7 mouse cellular contexts compared by ENCODE assay signal in the genomic region with DNA sequence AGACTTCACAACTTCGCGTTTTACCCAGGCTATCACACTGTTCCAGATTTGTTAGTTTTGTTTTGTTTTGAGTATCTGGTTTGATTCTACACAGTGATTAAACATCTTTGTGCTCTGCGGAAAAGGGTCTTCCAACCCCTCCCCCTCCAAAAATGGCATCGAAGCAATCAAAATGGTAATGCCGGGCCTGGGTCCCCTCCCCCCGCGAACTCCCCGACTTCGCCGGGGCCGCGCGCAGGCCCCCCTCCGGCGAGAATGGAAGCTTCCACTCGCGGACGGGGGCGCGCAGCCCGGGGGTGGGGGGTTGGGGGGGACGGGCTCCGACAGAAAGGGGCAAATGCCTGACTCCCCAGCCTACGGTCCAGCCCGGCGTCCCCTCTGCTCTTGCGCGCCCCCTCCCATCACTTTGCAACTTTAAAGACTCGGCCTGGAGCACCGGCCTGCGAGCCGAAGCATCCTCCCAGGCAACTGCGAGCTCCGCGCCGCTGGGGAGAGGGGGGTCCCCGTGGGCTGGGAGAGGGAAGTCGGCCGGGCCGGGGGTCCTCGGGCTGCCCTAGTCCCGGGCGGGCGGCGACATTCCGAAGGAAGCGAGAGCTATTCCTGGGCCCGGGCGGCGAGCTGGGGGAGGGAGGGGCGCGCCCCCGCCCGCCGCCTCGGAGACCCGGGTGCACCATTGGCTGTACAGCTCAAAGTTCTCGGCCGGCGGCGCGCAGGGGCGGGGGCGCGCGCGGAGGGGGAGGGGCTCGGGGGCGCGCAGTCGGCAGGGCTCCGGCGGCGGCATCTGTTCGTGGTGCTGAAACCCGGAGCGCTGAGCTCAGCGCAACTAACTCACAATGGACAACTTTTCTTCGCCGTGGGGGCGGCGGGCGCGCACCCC. TPM values are rescaled to one million over a fixed set of nuclear protein-coding genes. Genes with fewer than 3 reads are reported as not detected.
DNase-seq lines count a peak whose midpoint lies in the region; ATAC-seq and TF ChIP-seq lines count a peak whose summit lies in the region.

No protein-coding gene starts in this region.

- ATAC-seq in embryonic facial prominence, embryonic 11.5 days (replicated peaks; ENCODE audit: insufficient number of reproducible peaks, low FRiP score, low TSS enrichment, low read depth), result peak; percentile 75
- ATAC-seq in limb, embryonic 14.5 days (ENCODE audit: low FRiP score, low read depth), result peak; percentile 66
- peak; percentile 52 for ATAC-seq in midbrain, embryonic 16.5 days
- ATAC-seq in stomach, embryonic 16.5 days (ENCODE audit: insufficient read depth, low FRiP score), result peak; percentile 54; the same call in 1 of the 2 replicates

- H3K9me3 ChIP-seq in embryonic facial prominence, embryonic 11.5 days (replicated peaks; ENCODE audit: control insufficient read depth, low read length), result no peaks in the 10 kb centered on the region
- H3K9me3 ChIP-seq in limb, embryonic 14.5 days (ENCODE audit: control insufficient read depth, low read length), result no peaks in the 10 kb centered on the region
- H3K9me3 ChIP-seq in midbrain, embryonic 16.5 days (replicated peaks; ENCODE audit: control insufficient read depth, low read length, poor library complexity, severe bottlenecking), result no peaks in the 10 kb centered on the region
- no peaks in the 10 kb centered on the region for H3K9me3 ChIP-seq in stomach, embryonic 16.5 days (replicated peaks; ENCODE audit: control insufficient read depth, low read length)

- H3K4me3 ChIP-seq in bone marrow macrophage, adult 2 months (ENCODE audit: insufficient read depth, low read length), result peak overlapping the region; percentile 97
- H3K4me3 ChIP-seq in embryonic facial prominence, embryonic 11.5 days (ENCODE audit: low read depth, low read length), result peak overlapping the region; percentile 69
- peak overlapping the region; percentile 71 for H3K4me3 ChIP-seq in heart, adult 2 months
- peak overlapping the region; percentile 54 for H3K4me3 ChIP-seq in kidney, adult 2 months (ENCODE audit: insufficient read depth, low read depth, low read length)
- H3K4me3 ChIP-seq in limb, embryonic 14.5 days (replicated peaks; ENCODE audit: low read length), result peak overlapping the region; percentile 69
- peak overlapping the region; percentile 70 for H3K4me3 ChIP-seq in midbrain, embryonic 16.5 days (ENCODE audit: low read depth, low read length)
- H3K4me3 ChIP-seq in stomach, embryonic 16.5 days (replicated peaks; ENCODE audit: low read length), result peak overlapping the region; percentile 54

- intact Hi-C loops in heart, adult 2 months (cut with DNase I), result loop anchor here (2.0 to 10.0 kb wide), 4 partner anchors 25 to 139 kb away; a partner anchor contains a TSS

- TF ChIP-seq EP300 in heart, adult 2 months (IDR thresholded peaks at IDR 0.05; ENCODE audit: insufficient read depth, low read depth, low read length), result no peak

- no peak overlapping the region for H3K27ac ChIP-seq in bone marrow macrophage, adult 2 months (ENCODE audit: insufficient read depth, low read depth, low read length)
- peak overlapping the region; percentile 66 for H3K27ac ChIP-seq in embryonic facial prominence, embryonic 11.5 days (replicated peaks; ENCODE audit: low read depth, low read length)
- peak overlapping the region; percentile 87 for H3K27ac ChIP-seq in heart, adult 2 months
- H3K27ac ChIP-seq in kidney, adult 2 months (ENCODE audit: insufficient read depth, low read depth, low read length), result peak overlapping the region; percentile 35
- H3K27ac ChIP-seq in limb, embryonic 14.5 days (replicated peaks; ENCODE audit: low read depth, low read length), result peak overlapping the region; percentile 83
- H3K27ac ChIP-seq in midbrain, embryonic 16.5 days (ENCODE audit: low read length), result peak overlapping the region; percentile 91
- peak overlapping the region; percentile 50 for H3K27ac ChIP-seq in stomach, embryonic 16.5 days (ENCODE audit: low read length)

- H3K4me2 ChIP-seq in embryonic facial prominence, embryonic 11.5 days (ENCODE audit: low read depth, low read length), result peak overlapping the region; percentile 97
- peak overlapping the region; percentile 99 for H3K4me2 ChIP-seq in limb, embryonic 14.5 days (replicated peaks; ENCODE audit: low read depth, low read length, severe bottlenecking)
- peak overlapping the region; percentile 99 for H3K4me2 ChIP-seq in midbrain, embryonic 16.5 days (ENCODE audit: low read length)
- H3K4me2 ChIP-seq in stomach, embryonic 16.5 days (ENCODE audit: low read depth, low read length), result peak overlapping the region; percentile 92

- no peak for TF ChIP-seq CTCF in bone marrow macrophage, adult 2 months (IDR thresholded peaks at IDR 0.05; ENCODE audit: low read depth, low read length)
- TF ChIP-seq CTCF in heart, adult 2 months (IDR thresholded peaks at IDR 0.05), result 0 out of 2 replicates have a peak, but pooled peaks have one; percentile 2
- no peak for TF ChIP-seq CTCF in kidney, adult 2 months (conservative IDR thresholded peaks at IDR 0.05; ENCODE audit: insufficient read depth, insufficient read length, low read depth, low read length)

- peaks cover 2% of the 10 kb centered on the region; the same call in 1 of the 2 replicates for H3K27me3 ChIP-seq in embryonic facial prominence, embryonic 11.5 days (ENCODE audit: control insufficient read depth, insufficient read depth, low read length)
- H3K27me3 ChIP-seq in heart, adult 2 months (ENCODE audit: control insufficient read depth, insufficient read depth, low read length), result no peaks in the 10 kb centered on the region
- H3K27me3 ChIP-seq in kidney, adult 2 months (replicated peaks; ENCODE audit: control insufficient read depth, insufficient read depth, low read length), result no peaks in the 10 kb centered on the region
- peaks cover 5% of the 10 kb centered on the region for H3K27me3 ChIP-seq in limb, embryonic 14.5 days (ENCODE audit: control insufficient read depth, insufficient read depth, low read length)
- no peaks in the 10 kb centered on the region for H3K27me3 ChIP-seq in midbrain, embryonic 16.5 days (ENCODE audit: control insufficient read depth, insufficient read depth, low read depth, low read length)
- H3K27me3 ChIP-seq in stomach, embryonic 16.5 days (ENCODE audit: control insufficient read depth, insufficient read depth, low read length), result no peaks in the 10 kb centered on the region

- peaks cover 3% of the 10 kb centered on the region; the same call in 1 of the 2 replicates for H3K79me2 ChIP-seq in heart, adult 2 months (replicated peaks; ENCODE audit: control insufficient read depth, insufficient read depth, low read length)

- no peak for TF ChIP-seq POLR2A in bone marrow macrophage, adult 2 months (IDR thresholded peaks at IDR 0.05; ENCODE audit: borderline replicate concordance, low read depth, low read length)
- TF ChIP-seq POLR2A in heart, adult 2 months (IDR thresholded peaks at IDR 0.05; ENCODE audit: insufficient read depth, low read depth, low read length), result no peak
- TF ChIP-seq POLR2A in kidney, adult 2 months (IDR thresholded peaks at IDR 0.05; ENCODE audit: low read depth, low read length), result no peak
- TF ChIP-seq POLR2A in limb, embryonic 14.5 days (IDR thresholded peaks at IDR 0.05; ENCODE audit: borderline replicate concordance, extremely low read depth, insufficient read depth, insufficient read length), result no peak

- WGBS in embryonic facial prominence, embryonic 11.5 days, result under 1% methylated on average over 64 of the region's 84 CpGs
- WGBS in heart, adult 2 months, result 2% methylated on average over 82 of the region's 84 CpGs
- WGBS in kidney, adult 2 months, result 1% methylated on average over 79 of the region's 84 CpGs
- 2% methylated on average over 44 of the region's 84 CpGs for WGBS in limb, embryonic 14.5 days
- 1% methylated on average over 68 of the region's 84 CpGs for WGBS in midbrain, embryonic 16.5 days
- under 1% methylated on average over 72 of the region's 84 CpGs for WGBS in stomach, embryonic 16.5 days

- H3K36me3 ChIP-seq in embryonic facial prominence, embryonic 11.5 days (replicated peaks; ENCODE audit: control insufficient read depth, insufficient read depth, low read depth, low read length), result no peaks in the 10 kb centered on the region
- no peaks in the 10 kb centered on the region for H3K36me3 ChIP-seq in heart, adult 2 months (ENCODE audit: control insufficient read depth, insufficient read depth, low read length)
- H3K36me3 ChIP-seq in kidney, adult 2 months (ENCODE audit: control insufficient read depth, insufficient read depth, low read length), result no peaks in the 10 kb centered on the region
- no peaks in the 10 kb centered on the region for H3K36me3 ChIP-seq in limb, embryonic 14.5 days (ENCODE audit: control insufficient read depth, insufficient read depth, low read length)
- no peaks in the 10 kb centered on the region for H3K36me3 ChIP-seq in midbrain, embryonic 16.5 days (ENCODE audit: control insufficient read depth, insufficient read depth, low read length)
- H3K36me3 ChIP-seq in stomach, embryonic 16.5 days (ENCODE audit: control insufficient read depth, insufficient read depth, low read length), result no peaks in the 10 kb centered on the region

- DNase-seq in embryonic facial prominence, embryonic 11.5 days (ENCODE audit: low spot score), result peak; percentile 82
- peak; percentile 83 to 85 for DNase-seq in heart, adult 2 months
- DNase-seq in kidney, adult 2 months, result peak; percentile 85
- peak; percentile 73 for DNase-seq in limb, embryonic 14.5 days (ENCODE audit: low spot score)

- peak overlapping the region; percentile 84 for H3K9ac ChIP-seq in embryonic facial prominence, embryonic 11.5 days (replicated peaks; ENCODE audit: low read length)
- peak overlapping the region; percentile 92 for H3K9ac ChIP-seq in heart, adult 2 months (ENCODE audit: low read depth, low read length)
- peak overlapping the region; percentile 53 for H3K9ac ChIP-seq in limb, embryonic 14.5 days (ENCODE audit: low read depth, low read length, severe bottlenecking)
- peak overlapping the region; percentile 76 for H3K9ac ChIP-seq in midbrain, embryonic 16.5 days (ENCODE audit: low read depth, low read length)
- peak overlapping the region; percentile 74 for H3K9ac ChIP-seq in stomach, embryonic 16.5 days (ENCODE audit: low read length)

- H3K4me1 ChIP-seq in bone marrow macrophage, adult 2 months (ENCODE audit: control insufficient read depth, insufficient read depth, low read length), result peaks cover 11% of the 10 kb centered on the region
- H3K4me1 ChIP-seq in embryonic facial prominence, embryonic 11.5 days (ENCODE audit: control insufficient read depth, insufficient read depth, low read length), result peaks cover 5% of the 10 kb centered on the region
- no peaks in the 10 kb centered on the region for H3K4me1 ChIP-seq in heart, adult 2 months (ENCODE audit: control insufficient read depth, insufficient read depth, low read length)
- no peaks in the 10 kb centered on the region for H3K4me1 ChIP-seq in kidney, adult 2 months (ENCODE audit: control insufficient read depth, insufficient read depth, low read length)
- peaks cover 27% of the 10 kb centered on the region for H3K4me1 ChIP-seq in limb, embryonic 14.5 days (ENCODE audit: control insufficient read depth, insufficient read depth, low read length)
- H3K4me1 ChIP-seq in midbrain, embryonic 16.5 days (ENCODE audit: control insufficient read depth, insufficient read depth, low read length), result peaks cover 33% of the 10 kb centered on the region
- peaks cover 24% of the 10 kb centered on the region for H3K4me1 ChIP-seq in stomach, embryonic 16.5 days (ENCODE audit: control insufficient read depth, insufficient read depth, low read length)

RNA-seq across cellular contexts. Expression of a gene that starts 2.4 kb away (rescaled TPM):
- 0.41 TPM in 1 of 2 replicates, not detected in the other for polyA plus RNA-seq in bone marrow macrophage, adult 2 months (2012; ENCODE audit: insufficient read depth, insufficient read length, missing spikeins)
- polyA plus RNA-seq in embryonic facial prominence, embryonic 11.5 days (2014; fragmentation: Nextera tagmentation; extraction: Ambion mirVana), result 4.4 and 4.8 TPM in 2 replicates
- 1 to 10 TPM; 1.1 TPM for total RNA-seq in heart, adult 2 months (2021)
- polyA plus RNA-seq in heart, adult 2 months (2012; rRNA removed), result 3.3 and 4.1 TPM in 2 replicates
- polyA plus RNA-seq in kidney, adult 2 months (2012; rRNA removed), result 3.6 and 4.7 TPM in 2 replicates
- polyA plus RNA-seq in limb, embryonic 14.5 days (2012; rRNA removed), result 6.9 and 10.0 TPM in 2 replicates
- 0.43 and 0.68 TPM in 2 replicates for polyA plus RNA-seq in limb, embryonic 14.5 days (2014; fragmentation: Nextera tagmentation; extraction: Ambion mirVana)
- polyA plus RNA-seq in midbrain, embryonic 16.5 days (2015; fragmentation: Nextera tagmentation; extraction: Ambion mirVana), result 3.5 and 4.3 TPM in 2 replicates
- polyA plus RNA-seq in stomach, embryonic 16.5 days (2015; fragmentation: Nextera tagmentation; extraction: Ambion mirVana), result 0.34 and 0.60 TPM in 2 replicates
